Mouse (Mus musculus) spleen, adult 2 months (tissue): ENCODE measurements around the gene Sdhc. TPM values are rescaled to one million over a fixed set of nuclear protein-coding genes. Genes with fewer than 3 reads are reported as not detected.
A peak's percentile ranks its signal among the peaks of the same experiment; 100 is the strongest.
"Not testable (repeated sequence)": the region's sequence is repeated elsewhere in the genome, so short reads cannot be mapped to it uniquely, and the experiment has no call there.

Experiments
- DNase-seq, 2 experiments: peaks; one replicate each; pipeline versions ENCODE4 v3.0.0 to v3.0.0-alpha.2; 2012 to 2021; ENCODE audit warnings: low spot score in 2 of 2, low read depth in 1 of 2
- H3K27ac ChIP-seq: fragments of 200-500 bp; 2 replicates; pipeline ENCODE4 v1.5.1; 2012; ENCODE audit warnings: low read length, inconsistent platforms; ENCODE audit not compliant: insufficient read depth
- H3K27me3 ChIP-seq: fragments of 200-500 bp; 2 replicates; pipeline ENCODE4 v1.6.1; 2012; ENCODE audit warnings: mild to moderate bottlenecking, moderate library complexity, low read length, inconsistent platforms; ENCODE audit not compliant: control insufficient read depth, insufficient read depth
- H3K36me3 ChIP-seq: fragments of 200-500 bp; 2 replicates; pipeline ENCODE4 v1.6.1; 2012; ENCODE audit warnings: mild to moderate bottlenecking, low read length, inconsistent platforms; ENCODE audit not compliant: control insufficient read depth, insufficient read depth
- H3K4me1 ChIP-seq: fragments of 200-500 bp; 2 replicates; pipeline ENCODE4 v1.6.1; 2011; ENCODE audit warnings: inconsistent platforms; ENCODE audit not compliant: control insufficient read depth, insufficient read depth, insufficient read length
- H3K4me3 ChIP-seq: fragments of 200-500 bp; 2 replicates; pipeline ENCODE4 v1.5.1; 2011; ENCODE audit warnings: mild to moderate bottlenecking, inconsistent platforms; ENCODE audit not compliant: insufficient read depth, insufficient read length; ENCODE audit errors: extremely low read depth
- CTCF ChIP-seq: fragments of 200-500 bp; IDR thresholded peaks from 2 replicates; pipeline ENCODE4 v1.5.1; 2011; ENCODE audit warnings: mild to moderate bottlenecking, inconsistent platforms; ENCODE audit not compliant: insufficient read depth, insufficient read length, insufficient replicate concordance; ENCODE audit errors: extremely low read depth
- POLR2A ChIP-seq: fragments of 200-500 bp; IDR thresholded peaks from 2 replicates; pipeline ENCODE4 v1.6.1; 2011; ENCODE audit warnings: low read depth, low read length, inconsistent platforms
- WGBS: fragments of 180-500 bp; shearing (Covaris S2); methylation state at CpG from one replicate; pipeline ENCODE4 v1.1.7; 2018; 5-methylcytosine and 5-hydroxymethylcytosine counted together
- polyA plus RNA-seq: library from polyadenylated mRNA; depleted of rRNA; stranded (reverse); fragments of >200 nt; gene quantifications from 2 replicates; pipeline ENCODE4 v1.2.3, GENCODE M21; 2012; rRNA removed

The Sdhc gene
- polyA plus RNA-seq, 1 experiment = 65.7 TPM

DNA sequence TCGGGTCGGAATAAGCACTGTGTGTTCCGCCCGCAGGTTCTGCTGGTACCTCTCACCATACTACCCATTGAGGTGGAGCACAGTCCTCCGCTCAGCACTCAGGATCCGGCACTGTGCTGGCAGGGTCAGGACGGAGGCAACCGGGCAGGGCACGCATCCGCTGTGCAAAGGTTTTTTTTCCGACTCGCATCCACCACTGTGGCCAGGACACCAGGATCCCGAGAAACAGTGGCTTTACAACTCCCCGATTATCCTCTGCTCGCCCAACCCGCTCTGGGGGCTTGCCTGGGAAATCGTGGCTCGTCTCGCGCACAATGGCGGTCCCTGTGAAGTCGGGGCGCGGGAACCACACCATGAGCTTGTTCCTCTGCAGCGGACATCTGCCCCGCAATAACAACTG is 64.7 kb downstream of the Sdhc start:
- H3K36me3 ChIP-seq = no peaks in the 10 kb centered on the region
- no peak for DNase-seq
- peaks cover 4% of the 10 kb centered on the region; the same call in 1 of the 2 replicates for H3K4me1 ChIP-seq
- 0 out of 2 replicates have a peak overlapping the region, but pooled peaks have one; percentile 7 for H3K4me3 ChIP-seq
- TF ChIP-seq CTCF (no peak), POLR2A (no peak)
- WGBS = 3% methylated on average over 26 of the region's 26 CpGs
- H3K27me3 ChIP-seq = peaks cover 3% of the 10 kb centered on the region
- H3K27ac ChIP-seq = no peak overlapping the region

DNA sequence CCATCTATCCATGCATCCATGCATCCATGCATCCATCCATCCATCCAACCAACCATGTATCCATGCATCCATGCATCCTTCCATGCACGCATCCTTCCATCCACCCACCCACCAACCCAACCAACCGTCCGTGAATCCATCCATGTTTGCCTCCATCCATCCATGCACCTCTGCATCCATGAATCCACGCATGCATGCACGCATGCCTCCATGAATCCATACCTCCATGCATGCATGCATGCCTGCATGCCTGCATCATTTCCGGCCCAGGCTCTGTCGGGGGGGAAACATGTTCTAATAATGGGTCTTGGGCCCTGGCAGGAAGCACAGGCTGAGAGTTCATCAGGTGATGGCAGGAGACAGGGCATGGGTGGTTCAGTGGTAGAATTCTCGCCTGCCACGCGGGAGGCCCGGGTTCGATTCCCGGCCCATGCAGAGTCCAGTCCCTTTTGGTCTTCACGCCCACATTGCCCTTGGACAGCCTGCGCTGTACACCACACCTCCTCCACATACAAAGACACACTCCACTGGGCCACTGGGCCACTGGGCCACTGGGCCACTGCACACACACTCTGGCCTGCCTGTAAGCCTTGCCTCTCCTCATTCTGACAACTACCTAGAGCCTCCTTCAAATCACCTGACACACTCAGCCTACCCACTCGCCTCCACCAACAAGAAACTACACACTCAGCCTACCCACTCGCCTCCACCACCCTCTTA is 68.7 kb downstream of the Sdhc start:
- not testable (repeated sequence) for H3K4me1 ChIP-seq, H3K27ac ChIP-seq, H3K27me3 ChIP-seq, DNase-seq, H3K4me3 ChIP-seq, H3K36me3 ChIP-seq
- 31% methylated on average over 14 of the region's 17 CpGs for WGBS

DNA sequence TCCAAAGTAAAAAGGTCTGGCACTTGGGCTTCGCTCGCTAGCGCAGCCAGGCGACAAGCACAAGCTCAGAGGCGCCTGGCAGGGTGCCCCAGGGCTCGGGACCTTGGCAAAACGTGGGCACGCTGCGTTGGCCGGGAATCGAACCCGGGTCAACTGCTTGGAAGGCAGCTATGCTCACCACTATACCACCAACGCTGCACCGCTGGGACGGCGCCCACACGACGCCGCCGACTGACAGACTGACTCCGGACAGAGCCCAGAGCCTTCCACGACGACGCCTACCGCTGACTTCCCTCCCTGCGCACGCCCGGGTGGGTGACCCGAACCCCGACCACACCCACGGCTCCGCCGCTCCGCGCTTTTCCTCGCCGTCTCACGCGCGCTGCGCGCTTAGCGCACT is 70.6 kb downstream of the Sdhc start:
- H3K4me1 ChIP-seq, H3K36me3 ChIP-seq, H3K27me3 ChIP-seq, H3K4me3 ChIP-seq, H3K27ac ChIP-seq, DNase-seq: not testable (repeated sequence)
- no CpG with 5 or more reads among the region's 43 CpGs for WGBS

DNA sequence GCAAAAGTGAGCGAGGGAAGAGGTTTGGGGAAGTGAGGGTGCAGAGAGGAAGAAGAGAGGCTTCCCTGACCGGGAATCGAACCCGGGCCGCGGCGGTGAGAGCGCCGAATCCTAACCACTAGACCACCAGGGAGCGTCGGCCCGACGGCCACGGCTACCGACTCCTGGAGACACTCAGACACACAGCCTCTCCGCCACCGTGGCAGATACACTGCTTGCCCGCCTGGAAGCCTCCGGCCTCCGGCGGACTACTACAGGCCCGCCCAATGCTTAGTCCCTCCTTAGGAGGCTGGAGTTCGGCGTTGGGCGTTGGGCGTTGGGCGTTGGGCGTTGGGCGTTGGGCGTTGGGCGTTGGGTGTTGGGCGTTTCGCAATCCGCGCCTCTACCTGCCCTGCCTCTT is 71.1 kb downstream of the Sdhc start:
- not testable (repeated sequence) for DNase-seq, H3K27ac ChIP-seq, H3K4me1 ChIP-seq, H3K36me3 ChIP-seq, H3K4me3 ChIP-seq, H3K27me3 ChIP-seq
- WGBS = 0% methylated on average over 1 of the region's 35 CpGs

DNA sequence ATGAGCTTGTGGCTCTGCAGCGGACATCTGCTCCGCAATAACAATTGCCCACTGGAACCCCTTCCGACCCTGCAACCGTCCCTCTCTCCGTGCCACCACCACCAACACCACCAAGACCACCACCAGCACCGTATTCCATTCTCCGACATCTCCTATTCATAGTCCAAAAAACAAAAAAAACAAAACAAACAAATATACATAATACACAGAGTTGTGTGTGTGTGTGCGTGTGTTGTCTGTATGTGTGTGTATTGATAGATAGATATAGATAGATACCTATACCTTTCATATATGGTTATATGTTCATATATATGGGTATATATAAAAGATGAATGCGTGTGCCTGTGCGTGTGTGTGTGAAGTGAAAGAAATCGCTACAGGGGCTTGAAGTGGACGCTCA is 72.0 kb downstream of the Sdhc start:
- 22% methylated on average over 12 of the region's 12 CpGs for WGBS
- not testable (repeated sequence) for H3K27ac ChIP-seq, H3K4me1 ChIP-seq, DNase-seq, H3K27me3 ChIP-seq, H3K4me3 ChIP-seq, H3K36me3 ChIP-seq

DNA sequence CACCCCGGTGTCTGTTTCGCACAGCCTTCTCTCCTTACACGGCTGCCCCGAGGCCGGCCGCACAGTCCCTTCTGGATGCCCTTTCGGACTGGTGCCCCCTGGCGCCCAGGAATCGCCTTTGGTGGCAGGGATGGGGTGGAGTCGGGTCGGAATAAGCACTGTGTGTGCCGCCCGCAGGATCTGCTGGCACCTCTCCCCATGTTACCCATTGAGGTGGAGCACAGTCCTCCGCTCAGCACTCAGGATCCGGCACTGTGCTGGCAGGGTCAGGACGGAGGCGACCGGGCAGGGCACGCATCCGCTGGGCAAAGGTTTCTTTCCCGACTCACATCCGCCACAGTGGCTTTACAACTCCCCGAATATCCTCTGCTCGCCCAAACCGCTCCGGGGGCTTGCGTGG is 72.4 kb downstream of the Sdhc start:
- WGBS = 2% methylated on average over 19 of the region's 27 CpGs
- H3K27me3 ChIP-seq, H3K36me3 ChIP-seq, H3K4me3 ChIP-seq, H3K27ac ChIP-seq, DNase-seq, H3K4me1 ChIP-seq: not testable (repeated sequence)

DNA sequence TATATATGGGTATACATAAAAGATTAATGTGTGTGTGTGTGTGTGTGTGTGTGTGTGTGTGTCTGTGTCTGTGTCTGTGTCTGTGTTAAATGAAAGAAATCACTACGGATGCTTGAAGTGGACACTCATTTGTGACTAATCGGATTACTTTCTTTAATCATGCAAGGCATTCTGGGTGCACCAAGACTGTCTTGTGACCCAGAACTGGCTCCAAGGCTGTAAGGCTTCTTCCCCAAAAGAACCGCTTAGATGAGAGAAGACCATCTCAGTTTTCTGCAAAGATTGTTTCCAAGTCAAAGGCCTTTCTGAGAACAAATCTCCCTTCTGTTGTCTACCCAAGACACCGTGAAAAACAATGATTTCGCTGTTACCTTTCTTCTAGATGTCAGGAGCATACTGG is 73.2 kb downstream of the Sdhc start:
- not testable (repeated sequence) for H3K27ac ChIP-seq, DNase-seq, H3K27me3 ChIP-seq, H3K4me1 ChIP-seq, H3K36me3 ChIP-seq, H3K4me3 ChIP-seq
- WGBS = 42% methylated on average over 5 of the region's 5 CpGs

Other genes with a start within 250 kb of the Sdhc start
- gene Fcrlb, start 237.7 kb downstream of the Sdhc start, polyA plus RNA-seq = 1.5 and 2.5 TPM in 2 replicates
- gene Fcrla, start 223.0 kb downstream of the Sdhc start, polyA plus RNA-seq = 116 and 142 TPM in 2 replicates
- 47.5 and 71.3 TPM in 2 replicates for gene Fcgr2b, start 174.1 kb downstream of the Sdhc start, polyA plus RNA-seq
- gene Fcgr4, start 131.7 kb downstream of the Sdhc start, polyA plus RNA-seq = 7.6 and 11.4 TPM in 2 replicates
- gene Fcgr3, start 85.7 kb downstream of the Sdhc start, polyA plus RNA-seq = 20.6 and 24.5 TPM in 2 replicates
- 2.4 and 3.4 TPM in 2 replicates for gene Cfap126, start 36.7 kb downstream of the Sdhc start, polyA plus RNA-seq
- 0.47 and 1.1 TPM in 2 replicates for gene Mpz, start 108 bp upstream of the Sdhc start, polyA plus RNA-seq
- gene Pcp4l1, start 45.7 kb upstream of the Sdhc start, polyA plus RNA-seq = 3.8 and 4.4 TPM in 2 replicates
- gene Nr1i3, start 63.4 kb upstream of the Sdhc start, polyA plus RNA-seq = not detected in 2 replicates
- 17.5 and 20.3 TPM in 2 replicates for gene Tomm40l, start 71.9 kb upstream of the Sdhc start, polyA plus RNA-seq
- gene Apoa2, start 74.5 kb upstream of the Sdhc start, polyA plus RNA-seq = 1.2 and 1.8 TPM in 2 replicates
- gene Fcer1g, start 83.8 kb upstream of the Sdhc start, polyA plus RNA-seq = 237 and 307 TPM in 2 replicates
- 0.63 and 0.64 TPM in 2 replicates for gene Adamts4, start 99.8 kb upstream of the Sdhc start, polyA plus RNA-seq
- gene Ndufs2, start 100.8 kb upstream of the Sdhc start, polyA plus RNA-seq = 52.4 and 59.6 TPM in 2 replicates
- 59.5 and 67.8 TPM in 2 replicates for gene B4galt3, start 119.7 kb upstream of the Sdhc start, polyA plus RNA-seq
- gene Ppox, start 130.6 kb upstream of the Sdhc start, polyA plus RNA-seq = 64.6 and 66.0 TPM in 2 replicates
- 40.9 and 46.4 TPM in 2 replicates for gene Usp21, start 137.4 kb upstream of the Sdhc start, polyA plus RNA-seq
- gene Ufc1, start 144.4 kb upstream of the Sdhc start, polyA plus RNA-seq = 9.8 and 11.1 TPM in 2 replicates
- gene Dedd, start 178.5 kb upstream of the Sdhc start, polyA plus RNA-seq = 25.7 and 29.3 TPM in 2 replicates
- 22.6 and 25.9 TPM in 2 replicates for gene Nit1, start 195.0 kb upstream of the Sdhc start, polyA plus RNA-seq
- gene Pfdn2, start 195.1 kb upstream of the Sdhc start, polyA plus RNA-seq = 8.5 TPM in 2 replicates
- 0.20 and 0.62 TPM in 2 replicates for gene Klhdc9, start 210.2 kb upstream of the Sdhc start, polyA plus RNA-seq
- gene Nectin4, start 219.5 kb upstream of the Sdhc start, polyA plus RNA-seq = 1.4 and 2.0 TPM in 2 replicates
- 79.5 and 88.3 TPM in 2 replicates for gene Arhgap30, start 238.4 kb upstream of the Sdhc start, polyA plus RNA-seq